Mouse (Mus musculus) hindbrain, embryonic 10.5 days (tissue): Measurements from ENCODE around the gene Gm3138. TPM values are rescaled to one million over a fixed set of nuclear protein-coding genes. Genes with fewer than 3 reads are reported as not detected.
"Not testable (repeated sequence)": the region's sequence is repeated elsewhere in the genome, so short reads cannot be mapped to it uniquely, and the experiment has no call there.

Experiments used
- DNase-seq: peaks from one replicate; pipeline ENCODE4 v3.0.0-alpha.2; 2017; ENCODE audit warnings: low spot score
- H3K27ac ChIP-seq: fragments of 300-500 bp; sonication (generic); 2 replicates; pipeline ENCODE4 v1.5.1; 2016; ENCODE audit warnings: mild to moderate bottlenecking, moderate library complexity
- H3K27me3 ChIP-seq: fragments of 300-500 bp; sonication (generic); 2 replicates; pipeline ENCODE4 v1.6.1; 2016; ENCODE audit warnings: mild to moderate bottlenecking; ENCODE audit not compliant: poor library complexity, insufficient read depth, severe bottlenecking
- H3K36me3 ChIP-seq: fragments of 300-500 bp; sonication (generic); 2 replicates; pipeline ENCODE4 v1.6.1; 2016; ENCODE audit warnings: mild to moderate bottlenecking, moderate library complexity
- H3K4me1 ChIP-seq: fragments of 300-500 bp; sonication (generic); replicated peaks from 2 replicates; pipeline ENCODE4 v1.6.1; 2016; ENCODE audit warnings: mild to moderate bottlenecking
- H3K4me3 ChIP-seq: fragments of 300-500 bp; sonication (generic); 2 replicates; pipeline ENCODE4 v1.5.1; 2016; ENCODE audit warnings: mild to moderate bottlenecking, moderate library complexity
- H3K9me3 ChIP-seq: fragments of 300-500 bp; sonication (generic); 2 replicates; pipeline ENCODE4 v1.6.1; 2016; ENCODE audit warnings: mild to moderate bottlenecking, moderate library complexity
- WGBS: fragments of 180-500 bp; shearing (Covaris S2); methylation state at CpG from one replicate; pipeline ENCODE4 v1.1.7; 2016; 5-methylcytosine and 5-hydroxymethylcytosine counted together
- polyA plus RNA-seq: library from polyadenylated mRNA; unstranded; fragments of >200 nt; fragmentation: Nextera tagmentation; extraction: Ambion mirVana; gene quantifications from 2 replicates; pipeline ENCODE4 v1.2.1, GENCODE M21; 2016

The Gm3138 gene
- polyA plus RNA-seq = not detected in 2 replicates

DNA sequence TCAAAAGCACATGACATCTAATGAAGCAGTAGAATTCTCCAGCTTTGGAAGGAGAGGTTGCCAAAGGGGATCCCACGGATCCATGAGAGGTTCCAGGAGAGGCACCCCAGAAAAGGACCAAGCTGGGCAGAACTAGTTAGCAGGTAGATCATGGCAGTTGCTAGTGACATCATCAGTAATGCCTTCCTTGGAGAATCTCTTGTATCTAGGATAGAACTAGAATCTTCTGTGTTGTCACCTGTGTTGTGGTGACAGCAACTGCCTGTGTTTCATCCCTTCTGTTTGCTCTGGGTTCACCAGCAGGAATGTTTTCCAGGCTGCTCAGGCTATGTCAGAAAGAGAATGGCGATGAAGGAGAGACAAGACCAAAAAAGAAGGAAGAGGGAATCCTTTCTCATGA, at the start of gene Gm3138:
Gm3138 (plus strand) TSS at position 301 of the 400 bp plus-strand sequence.
- H3K9me3 ChIP-seq, DNase-seq, H3K27ac ChIP-seq, H3K4me1 ChIP-seq, H3K27me3 ChIP-seq, H3K4me3 ChIP-seq, H3K36me3 ChIP-seq: not testable (repeated sequence)
- no CpG with 5 or more reads among the region's 2 CpGs for WGBS

DNA sequence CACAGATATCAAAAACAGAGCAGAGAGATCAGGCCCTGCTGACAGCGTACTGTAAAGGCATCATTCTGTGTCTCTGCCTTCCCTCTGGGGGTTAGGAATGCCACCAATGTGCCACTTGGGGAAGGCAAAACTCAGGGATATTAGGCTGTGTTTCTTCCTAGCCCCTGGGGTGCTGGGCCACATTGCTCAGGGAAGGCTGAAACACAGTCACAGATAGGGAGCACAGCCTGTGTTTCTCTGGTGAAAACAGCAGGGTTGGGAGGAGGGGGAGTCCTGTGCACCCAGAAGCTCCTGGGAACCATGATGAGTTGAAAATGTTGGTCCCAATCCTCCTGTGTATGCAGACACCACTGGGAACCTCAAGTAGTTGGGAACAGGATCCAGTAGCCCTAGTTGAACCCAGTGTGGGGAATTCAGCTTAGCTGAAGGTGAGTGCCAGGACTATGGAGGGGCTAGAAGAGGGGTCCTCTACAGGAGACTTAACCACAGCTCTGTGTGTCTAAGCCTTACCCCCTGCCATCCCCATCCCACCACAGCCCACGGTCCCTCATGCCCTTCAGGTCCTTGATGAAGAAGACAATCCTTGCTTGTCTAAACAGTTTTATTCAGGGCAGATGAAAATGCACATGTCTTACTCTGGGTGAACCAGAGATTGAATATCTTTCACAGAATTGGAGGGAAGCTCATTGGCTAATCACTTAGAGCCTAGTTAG, 20.0 kb downstream of the Gm3138 start:
- 89% methylated on average over 2 of the region's 2 CpGs for WGBS
- not testable (repeated sequence) for H3K27me3 ChIP-seq, DNase-seq, H3K4me1 ChIP-seq, H3K9me3 ChIP-seq, H3K4me3 ChIP-seq, H3K27ac ChIP-seq, H3K36me3 ChIP-seq

DNA sequence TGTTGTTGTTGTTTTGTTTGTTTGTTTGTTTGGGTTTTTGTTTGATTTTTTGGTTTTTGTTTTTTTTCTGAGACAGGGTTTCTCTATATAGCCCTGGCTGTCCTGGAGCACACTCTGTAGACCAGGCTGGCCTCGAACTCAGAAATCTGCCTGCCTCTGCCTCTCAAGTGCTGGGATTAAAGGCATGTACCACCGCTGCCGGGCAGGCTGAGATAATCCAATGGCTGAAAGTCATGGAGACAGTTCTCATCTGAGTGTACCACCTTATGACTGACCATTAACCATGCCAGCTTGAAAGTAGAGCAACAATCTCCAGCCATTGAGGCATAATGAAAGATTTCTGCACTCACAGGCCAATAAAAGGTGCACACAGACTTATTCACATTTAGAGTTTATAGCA, 30.4 kb downstream of the Gm3138 start:
- not testable (repeated sequence) for H3K27me3 ChIP-seq, H3K9me3 ChIP-seq, H3K4me1 ChIP-seq, H3K4me3 ChIP-seq, H3K27ac ChIP-seq, DNase-seq, H3K36me3 ChIP-seq
- 89% methylated on average over 3 of the region's 3 CpGs for WGBS

Other genes with a start within 250 kb of the Gm3138 start
- 0.31 and 0.47 TPM in 2 replicates for gene Gm5796, start 225.7 kb upstream of the Gm3138 start, polyA plus RNA-seq
- gene Gm3115, start 165.5 kb upstream of the Gm3138 start, polyA plus RNA-seq = not detected in 2 replicates
- not detected in 2 replicates for gene Gm8108, start 139.1 kb upstream of the Gm3138 start, polyA plus RNA-seq
- not detected in 2 replicates for gene Gm3127, start 84.6 kb upstream of the Gm3138 start, polyA plus RNA-seq
- gene Gm2974, start 67.1 kb upstream of the Gm3138 start, polyA plus RNA-seq = 0.68 and 0.98 TPM in 2 replicates
- not detected in 2 replicates for gene Gm3149, start 67.7 kb downstream of the Gm3138 start, polyA plus RNA-seq
- 0.40 and 0.58 TPM in 2 replicates for gene 2610042L04Rik, start 85.1 kb downstream of the Gm3138 start, polyA plus RNA-seq
- gene Gm3159, start 147.9 kb downstream of the Gm3138 start, polyA plus RNA-seq = not detected in 2 replicates
- 0.68 and 0.86 TPM in 2 replicates for gene Gm3164, start 165.8 kb downstream of the Gm3138 start, polyA plus RNA-seq
- not detected in 2 replicates for gene Gm3173, start 181.4 kb downstream of the Gm3138 start, polyA plus RNA-seq
- gene Gm3182, start 232.1 kb downstream of the Gm3138 start, polyA plus RNA-seq = not detected in 2 replicates